Mouse (Mus musculus): ENCODE measurements around the gene Cbx6. TPM values are rescaled to one million over a fixed set of nuclear protein-coding genes. Genes with fewer than 3 reads are reported as not detected.

Cbx6 gene
- total RNA-seq, 2 experiments from 2014 or later: 271 to 289 TPM

DNA sequence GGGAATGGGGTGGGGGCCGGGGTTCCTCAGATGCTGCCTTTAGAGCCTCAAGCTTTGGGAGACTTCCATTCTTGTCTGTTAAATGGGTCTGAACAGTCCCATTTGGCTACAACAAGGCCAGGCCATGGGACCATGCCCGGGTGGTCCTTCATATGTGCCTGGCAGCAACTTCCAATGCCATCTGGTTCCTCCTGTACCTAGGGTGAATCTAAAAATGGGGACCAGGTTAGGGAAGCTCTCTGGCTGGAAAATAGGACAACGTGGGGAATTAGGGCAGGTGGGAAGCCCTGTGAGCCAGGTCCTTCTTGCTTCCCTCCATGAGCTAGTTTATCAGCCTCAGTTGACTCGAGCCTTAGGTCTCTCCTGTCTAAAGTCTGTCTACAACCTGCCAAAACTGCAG is 23.5 kb downstream of the Cbx6 start:
- no peak for DNase-seq (ENCODE audit: extremely low spot score in 1 of 2, low spot score in 2 of 2)
- intact Hi-C loops (cut with DNase I): no loop called here

DNA sequence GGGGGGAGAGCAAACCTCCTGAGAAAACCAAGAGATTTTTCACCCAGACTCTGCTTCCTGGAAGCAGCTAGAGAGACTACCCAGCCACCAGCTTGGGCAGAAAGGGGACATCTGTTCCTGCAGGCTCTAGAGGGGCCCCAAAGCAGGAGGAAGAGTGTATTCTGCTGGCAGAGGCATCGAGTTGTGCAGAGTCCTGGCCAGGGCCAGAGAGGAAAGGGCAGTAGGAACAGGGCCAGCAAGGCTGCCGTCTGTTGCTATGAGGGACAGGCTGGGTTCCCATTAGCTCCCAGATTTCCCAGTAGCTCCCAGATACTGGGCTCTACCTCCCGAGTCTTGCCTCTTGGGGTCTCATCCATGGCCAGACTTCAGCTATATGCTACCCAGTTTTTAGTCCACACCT is 24.4 kb downstream of the Cbx6 start:
- intact Hi-C loops (cut with DNase I): no loop called here
- DNase-seq (ENCODE audit: extremely low spot score in 1 of 2, low spot score in 2 of 2): no peak

DNA sequence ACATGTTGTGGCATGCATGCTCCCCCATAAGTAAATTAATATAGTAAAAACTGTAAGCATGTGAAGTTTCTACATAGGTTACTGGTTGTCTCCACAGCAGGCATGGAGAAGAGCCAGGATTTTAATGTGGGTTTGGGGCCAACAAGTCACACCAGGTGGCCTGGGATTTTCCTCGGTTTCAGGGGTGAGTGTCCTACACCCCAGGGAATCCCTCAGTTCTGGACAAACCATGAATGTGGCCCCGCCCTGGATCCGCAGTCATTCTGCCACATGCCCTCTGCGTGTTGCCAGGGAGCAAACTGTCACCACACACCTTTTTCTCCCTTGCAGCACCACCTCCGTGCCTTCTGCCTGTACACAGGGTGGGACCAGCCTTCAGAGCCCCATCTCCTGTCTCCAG is 25.8 kb downstream of the Cbx6 start:
- intact Hi-C loops (cut with DNase I): no loop called here

GRCm38 (mm10) chr15:79808114-79808513 is 26.4 kb downstream of the Cbx6 start:
- peak in 1 of 2 experiments; percentile 53 for DNase-seq (ENCODE audit: extremely low spot score in 1 of 2, low spot score in 2 of 2)
- intact Hi-C loops (cut with DNase I): no loop called here

More for the DNA sequence above, 25.8 kb downstream of the Cbx6 start:
- peak in 1 of 2 experiments; percentile 27 for DNase-seq (ENCODE audit: extremely low spot score in 1 of 2, low spot score in 2 of 2)

DNA sequence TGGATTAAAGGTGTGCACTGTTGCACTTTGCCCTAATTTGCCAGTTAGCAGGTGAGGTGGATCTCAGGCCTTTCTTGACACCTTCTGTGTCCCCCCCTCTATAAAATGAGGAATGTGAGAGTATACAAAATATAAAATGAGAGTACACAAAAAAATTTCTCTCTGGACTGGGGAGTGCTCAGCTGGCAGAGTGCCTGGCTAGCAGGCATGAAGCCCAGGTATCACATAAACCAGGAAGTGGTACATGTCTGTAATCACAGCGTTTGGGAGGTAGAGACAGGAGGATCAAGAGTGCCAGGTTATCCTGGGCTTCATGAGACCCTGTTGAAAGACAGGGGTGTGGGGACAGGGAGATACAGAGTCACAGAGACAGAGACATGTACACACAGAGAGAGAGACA is 27.4 kb downstream of the Cbx6 start:
- no peak for DNase-seq (ENCODE audit: extremely low spot score in 1 of 2, low spot score in 2 of 2)
- intact Hi-C loops (cut with DNase I): no loop called here

DNA sequence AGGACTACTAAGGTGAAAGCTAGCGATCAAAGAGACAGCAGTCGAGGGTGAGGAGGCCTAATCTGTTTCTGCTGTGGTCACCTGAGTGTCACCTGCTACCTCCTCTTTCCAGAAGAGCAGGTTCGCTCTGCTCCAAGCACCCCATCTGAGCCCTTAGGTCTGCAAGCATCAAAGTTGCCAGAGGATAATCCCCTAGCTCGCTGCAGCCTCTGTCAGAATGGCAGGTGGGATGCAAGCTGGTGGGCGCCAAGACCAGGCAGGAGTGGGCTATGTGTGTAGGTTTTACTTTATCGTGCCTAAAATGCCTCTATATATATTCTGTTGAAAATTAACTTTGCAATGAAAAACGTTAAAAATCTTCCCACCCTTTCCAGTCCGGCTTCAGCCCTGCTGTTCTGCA is 29.2 kb downstream of the Cbx6 start:
- DNase-seq (ENCODE audit: extremely low spot score in 1 of 2, low spot score in 2 of 2): no peak
- intact Hi-C loops (cut with DNase I): no loop called here

GRCm38 (mm10) chr15:79804352-79805071 is 30.0 kb downstream of the Cbx6 start, which contains the start of gene Nptxr:
TSS of gene Nptxr (minus strand) at chr15:79804766.
- peak in 1 of 2 experiments; percentile 80 for DNase-seq (ENCODE audit: extremely low spot score in 1 of 2, low spot score in 2 of 2)
- intact Hi-C loops (cut with DNase I): loop anchor here (1.0 to 5.0 kb wide), 2 partner anchors 19 to 47 kb away; no protein-coding TSS in a partner anchor

DNA sequence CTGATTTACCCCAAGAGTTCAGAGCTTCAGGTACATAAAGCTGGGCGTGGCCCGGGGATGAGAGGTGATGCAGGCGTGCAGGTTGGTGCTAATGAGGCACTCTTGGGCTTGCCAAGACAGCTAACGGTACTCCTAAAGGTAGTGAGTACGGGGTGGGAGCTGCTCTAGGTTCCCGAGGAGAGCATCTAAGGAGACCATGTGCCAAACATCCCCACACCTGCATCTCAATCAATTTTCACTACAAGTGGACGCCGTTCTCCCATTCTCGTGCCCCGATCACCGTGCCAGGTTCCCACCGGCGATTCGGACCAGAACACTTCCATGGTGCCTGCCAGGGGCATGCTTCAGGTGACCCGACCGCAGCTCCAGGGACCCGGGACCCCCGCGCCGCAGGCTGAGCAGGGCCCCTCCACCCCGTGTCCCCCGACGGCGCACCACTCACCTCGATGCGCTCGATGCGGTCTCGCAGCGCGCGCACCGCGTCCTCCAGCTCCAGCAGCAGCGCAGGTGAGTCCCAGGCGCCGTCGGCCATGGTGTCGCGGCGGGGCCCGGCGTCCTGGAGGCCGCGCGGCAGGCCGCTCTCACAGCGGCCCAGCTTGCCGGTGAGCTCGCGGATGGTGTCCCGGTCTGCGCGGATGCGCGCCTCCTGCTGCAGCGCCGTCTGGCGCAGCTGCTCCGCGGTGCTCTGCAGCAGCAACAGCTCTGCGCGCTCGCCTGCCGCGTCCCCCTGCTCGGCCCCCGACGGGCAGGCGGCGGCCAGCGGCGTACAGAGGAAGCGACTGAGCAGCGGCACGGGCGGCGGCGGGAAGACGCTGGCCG is 30.7 kb downstream of the Cbx6 start:
- peak in 1 of 2 experiments; percentile 65 for DNase-seq (ENCODE audit: extremely low spot score in 1 of 2, low spot score in 2 of 2)
- intact Hi-C loops (cut with DNase I): loop anchor here (1.0 to 5.0 kb wide), 2 partner anchors 20 to 46 kb away; no protein-coding TSS in a partner anchor

GRCm38 (mm10) chr15:79802304-79802703 is 32.2 kb downstream of the Cbx6 start:
- DNase-seq (ENCODE audit: extremely low spot score in 1 of 2, low spot score in 2 of 2): peak in 1 of 2 experiments; percentile 62
- intact Hi-C loops (cut with DNase I): loop anchor here (5.0 kb wide), 1 partner anchor 45 kb away; no protein-coding TSS in a partner anchor

DNA sequence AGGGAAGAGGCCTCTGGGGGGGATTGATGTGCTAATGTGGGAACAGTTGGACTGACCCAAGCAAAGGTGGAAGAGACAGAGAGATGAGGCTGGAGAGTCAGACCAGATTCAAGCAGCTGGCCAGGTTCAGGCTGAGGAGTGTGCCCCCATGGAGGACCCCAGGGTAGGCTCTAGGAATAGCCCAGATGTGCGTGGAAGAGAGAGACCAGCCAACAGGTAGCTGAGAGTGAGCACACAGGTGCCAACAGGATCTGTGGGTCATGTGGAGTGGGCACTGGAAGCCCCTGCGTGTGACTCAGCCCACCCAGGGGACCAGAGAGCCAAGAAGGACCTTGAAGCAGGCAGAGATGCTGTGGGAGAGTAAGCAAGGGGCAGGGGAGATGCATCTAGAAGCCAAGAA is 32.8 kb downstream of the Cbx6 start:
- intact Hi-C loops (cut with DNase I): loop anchor here (5.0 kb wide), 1 partner anchor 44 kb away; no protein-coding TSS in a partner anchor
- no peak for DNase-seq (ENCODE audit: extremely low spot score in 1 of 2, low spot score in 2 of 2)

DNA sequence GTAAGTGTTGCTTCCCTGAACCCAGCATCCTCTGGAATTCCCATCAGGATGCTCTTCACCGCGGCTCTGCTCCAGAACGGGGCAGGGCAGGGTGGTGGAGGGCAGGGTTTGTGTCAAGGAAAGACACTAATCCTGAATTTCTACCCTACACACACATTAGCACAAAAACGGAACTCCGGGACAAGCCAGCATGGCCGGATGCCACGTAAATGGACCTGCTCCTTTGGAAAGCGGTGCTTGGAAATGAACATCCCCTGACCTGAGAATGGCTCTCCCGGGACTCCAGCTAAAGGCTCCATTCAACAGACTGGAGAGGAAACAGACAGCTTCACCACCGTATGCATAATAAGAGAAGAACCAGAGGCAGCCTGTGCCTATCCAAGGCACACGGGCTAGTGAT is 33.8 kb downstream of the Cbx6 start:
- peak in 1 of 2 experiments; percentile 28 for DNase-seq (ENCODE audit: extremely low spot score in 1 of 2, low spot score in 2 of 2)
- intact Hi-C loops (cut with DNase I): loop anchor here (5.0 kb wide), 1 partner anchor 43 kb away; no protein-coding TSS in a partner anchor

GRCm38 (mm10) chr15:79798591-79798990 is 35.9 kb downstream of the Cbx6 start:
- intact Hi-C loops (cut with DNase I): no loop called here
- DNase-seq (ENCODE audit: extremely low spot score in 1 of 2, low spot score in 2 of 2): peak in 1 of 2 experiments; percentile 38

GRCm38 (mm10) chr15:79797680-79798079 is 36.8 kb downstream of the Cbx6 start:
- peak in 1 of 2 experiments; percentile 24 for DNase-seq (ENCODE audit: extremely low spot score in 1 of 2, low spot score in 2 of 2)
- intact Hi-C loops (cut with DNase I): no loop called here

- intact Hi-C loops (cut with DNase I): no loop called here
- DNase-seq (ENCODE audit: extremely low spot score in 1 of 2, low spot score in 2 of 2): no peak
These were observed 37.4 kb downstream of the Cbx6 start for GRCm38 (mm10) chr15:79797096-79797495.

DNA sequence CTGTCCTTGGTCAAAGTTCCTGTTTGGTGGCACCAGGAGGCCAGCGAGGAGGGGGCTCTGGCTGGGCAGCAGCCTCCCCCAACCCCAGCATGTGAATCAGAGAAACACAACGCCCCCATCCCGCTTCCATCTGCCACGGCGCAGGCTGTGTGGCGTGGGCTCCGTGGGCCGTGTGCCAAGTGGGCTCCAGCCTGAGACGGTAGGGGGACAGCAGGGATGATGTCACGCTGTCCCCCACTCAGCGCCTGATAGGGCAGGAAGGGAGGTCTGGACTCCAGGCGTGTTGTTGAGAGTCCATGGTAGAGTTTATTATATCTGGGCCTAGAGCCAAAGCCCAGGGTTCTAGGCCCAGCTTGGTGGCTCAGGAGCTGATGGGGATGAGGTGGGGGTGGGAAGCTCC is 38.2 kb downstream of the Cbx6 start:
- peak in 1 of 2 experiments; percentile 84 for DNase-seq (ENCODE audit: extremely low spot score in 1 of 2, low spot score in 2 of 2)
- intact Hi-C loops (cut with DNase I): no loop called here

- DNase-seq (ENCODE audit: extremely low spot score in 1 of 2, low spot score in 2 of 2): no peak
- intact Hi-C loops (cut with DNase I): no loop called here
These were observed 40.3 kb downstream of the Cbx6 start for GRCm38 (mm10) chr15:79794173-79794572.

GRCm38 (mm10) chr15:79793076-79793475 is 41.4 kb downstream of the Cbx6 start:
- intact Hi-C loops (cut with DNase I): no loop called here

GRCm38 (mm10) chr15:79792455-79792854 is 42.0 kb downstream of the Cbx6 start:
- DNase-seq (ENCODE audit: extremely low spot score in 1 of 2, low spot score in 2 of 2): peak in 1 of 2 experiments; percentile 63
- intact Hi-C loops (cut with DNase I): no loop called here

More at GRCm38 (mm10) chr15:79793076-79793475, 41.4 kb downstream of the Cbx6 start:
- no peak for DNase-seq (ENCODE audit: extremely low spot score in 1 of 2, low spot score in 2 of 2)

- intact Hi-C loops (cut with DNase I): no loop called here
- DNase-seq (ENCODE audit: extremely low spot score in 1 of 2, low spot score in 2 of 2): no peak
These were observed 43.0 kb downstream of the Cbx6 start for GRCm38 (mm10) chr15:79791502-79791901.
